Mouse (Mus musculus) urinary bladder, postnatal 10 days (tissue): ENCODE results near the gene Serp2.

Experiments
- DNase-seq: peaks from one replicate; pipeline ENCODE4 v3.0.0; 2022; ENCODE audit warnings: low spot score

Gene Serp2

DNA sequence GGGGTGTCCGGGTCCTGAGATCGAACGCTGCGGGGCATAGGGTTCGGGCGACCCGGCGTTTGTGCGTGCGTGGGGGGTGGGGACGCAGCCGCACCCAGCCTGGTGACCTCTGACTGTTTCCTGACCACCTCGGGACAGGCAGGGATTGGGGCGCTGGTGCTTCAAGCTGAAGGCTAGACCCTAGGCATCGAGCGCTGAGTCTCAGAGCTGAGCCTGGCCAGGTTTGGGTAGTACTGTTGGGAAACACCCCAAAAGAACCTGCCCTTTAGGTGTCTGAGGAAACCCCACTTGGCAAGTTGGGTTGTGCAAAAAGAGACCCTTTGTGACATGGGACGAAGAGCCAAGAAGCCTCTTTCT is at the start of gene Serp2:
Gene Serp2 (minus strand): TSS at position 38 of the 357 bp plus-strand sequence.
- no peak for DNase-seq

DNA sequence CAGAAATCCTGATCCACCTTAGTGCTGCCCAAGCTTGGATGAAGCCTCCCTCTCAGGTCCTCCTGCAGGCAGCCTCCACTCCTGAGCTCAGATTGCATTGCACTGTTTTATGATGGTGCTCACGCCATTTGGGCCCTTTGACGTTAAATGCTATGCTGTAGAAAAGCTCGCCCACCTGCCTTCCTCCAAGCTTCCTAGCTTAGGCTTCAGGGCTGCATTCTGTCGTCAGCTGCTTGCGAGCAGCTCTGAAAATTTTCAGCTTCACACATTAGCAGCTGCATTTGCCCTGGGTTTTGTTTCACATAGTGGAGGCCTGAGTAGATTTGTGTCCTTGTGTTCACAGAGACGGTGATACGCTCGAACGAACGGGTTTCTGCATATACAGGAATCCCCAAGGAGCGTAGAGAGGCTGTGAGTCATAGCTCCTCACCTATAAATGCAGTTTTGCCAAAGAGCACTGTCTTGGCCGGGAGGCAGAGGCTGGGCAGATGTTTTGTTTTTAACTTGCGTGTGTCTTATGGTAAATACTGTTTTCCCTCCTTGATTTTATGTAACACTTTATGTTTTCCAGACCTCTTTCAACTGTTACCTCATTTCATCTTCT is 49.3 kb upstream of the Serp2 start:
- no peak for DNase-seq

DNA sequence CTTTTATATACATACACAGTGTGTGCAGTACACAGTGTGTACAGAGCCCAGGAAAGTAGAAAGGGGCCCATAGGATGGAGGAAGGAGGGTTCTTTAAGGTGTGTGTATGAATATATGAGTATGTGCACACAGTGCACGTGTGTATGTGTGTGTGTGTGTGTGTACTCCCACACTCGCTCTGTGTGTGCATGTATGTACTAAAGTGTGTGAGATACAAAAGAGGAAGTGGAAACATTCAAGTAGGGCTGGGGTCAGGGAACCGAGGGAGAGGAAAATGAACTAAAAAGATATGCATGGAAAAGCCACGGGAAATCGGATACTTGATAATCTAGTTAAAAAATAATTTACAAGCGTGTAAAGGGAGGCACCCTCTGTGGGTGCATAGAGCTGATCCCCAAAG is 47.3 kb upstream of the Serp2 start:
- no peak for DNase-seq

DNA sequence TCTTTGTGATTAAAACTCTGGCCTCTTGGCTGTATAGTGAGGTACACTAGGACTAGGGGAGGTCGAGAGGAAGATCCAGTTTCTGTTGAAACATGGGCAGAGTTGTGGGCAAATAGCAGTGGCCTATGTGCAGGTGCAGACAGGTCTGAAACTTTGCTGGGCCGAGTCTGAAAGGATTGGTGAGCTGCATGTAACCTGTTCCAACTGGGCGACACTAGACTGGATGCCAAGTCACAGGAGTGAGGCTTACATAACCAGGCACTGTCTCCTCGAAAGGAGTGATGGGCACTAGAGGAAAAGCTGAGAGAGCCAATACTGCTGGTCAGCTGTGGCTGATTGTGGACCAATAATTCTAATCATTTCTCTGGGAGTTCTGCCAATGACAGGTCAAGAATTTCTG is 45.0 kb upstream of the Serp2 start:
- no peak for DNase-seq

DNA sequence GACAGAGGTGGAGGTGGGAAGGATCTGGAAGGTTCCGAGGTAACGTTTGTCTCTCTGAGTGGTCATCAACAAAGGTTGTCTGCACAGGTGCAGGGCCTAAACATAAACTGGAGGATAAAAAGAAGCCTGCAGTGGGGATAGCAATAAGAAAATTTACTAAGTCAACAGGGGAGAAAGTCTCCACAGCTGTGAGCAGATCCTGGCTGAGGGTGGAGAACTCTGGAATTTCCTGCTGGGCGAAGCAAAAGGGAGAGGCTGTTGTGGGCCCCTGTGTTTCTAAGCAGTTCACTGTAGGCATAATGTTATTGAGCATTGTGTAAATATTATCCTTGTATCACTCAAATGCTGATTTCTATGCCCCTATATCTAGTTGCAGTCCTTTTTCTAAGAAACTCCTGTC is 43.7 kb upstream of the Serp2 start:
- no peak for DNase-seq

DNA sequence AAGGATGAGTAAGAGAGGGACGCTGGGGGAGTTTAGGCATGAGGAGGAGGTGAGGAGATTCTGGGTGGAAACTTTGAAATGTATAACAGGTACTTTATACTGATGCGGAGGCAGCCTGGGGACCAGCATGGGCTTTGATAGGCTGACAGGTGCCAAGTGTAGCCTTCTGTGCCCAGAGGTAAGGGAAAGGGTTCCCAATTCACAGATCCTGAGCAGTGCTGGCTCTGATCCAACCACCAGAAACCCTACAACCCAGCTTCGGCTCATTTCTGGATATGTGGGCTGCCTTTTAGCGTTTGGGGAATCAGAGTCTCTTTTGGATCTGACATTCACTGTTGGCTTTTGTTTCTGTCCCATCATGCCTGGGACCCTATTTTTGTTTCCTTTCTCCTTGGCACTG is 43.0 kb upstream of the Serp2 start:
- no peak for DNase-seq

DNA sequence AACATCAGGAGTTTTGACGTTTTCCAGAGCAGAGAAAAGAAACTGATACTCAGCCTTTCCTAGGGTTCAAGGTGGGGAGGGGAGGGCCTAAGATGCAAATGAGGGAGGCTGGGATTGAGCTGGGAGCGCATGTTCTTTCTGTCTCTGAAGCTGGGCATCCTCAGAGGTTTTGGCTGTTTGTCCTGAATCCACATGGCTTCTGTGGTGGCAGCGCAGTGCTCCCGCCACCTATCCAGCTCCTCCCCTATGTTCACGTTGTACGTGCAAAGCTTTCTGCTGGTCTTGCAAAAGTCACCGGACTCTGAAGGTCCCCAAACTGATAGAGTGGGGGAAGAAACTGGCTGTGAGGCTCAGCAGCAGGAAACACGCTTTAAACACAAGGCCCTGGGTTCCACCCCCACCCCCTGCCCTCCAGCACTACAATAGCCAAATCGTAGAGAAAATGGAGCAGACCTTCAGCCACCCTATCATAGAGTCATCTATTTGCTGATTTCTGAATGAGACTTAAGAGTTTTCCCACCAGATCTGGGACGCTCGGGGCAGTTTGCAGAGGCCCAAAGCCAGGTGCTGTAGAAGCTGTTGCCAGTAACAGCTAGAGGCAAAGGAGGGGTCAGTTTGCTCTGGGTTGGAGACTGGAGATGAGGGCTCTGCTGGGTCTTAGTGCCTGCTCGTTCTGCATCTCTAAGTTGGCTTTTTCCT is 42.0 kb upstream of the Serp2 start:
- DNase-seq = no peak

DNA sequence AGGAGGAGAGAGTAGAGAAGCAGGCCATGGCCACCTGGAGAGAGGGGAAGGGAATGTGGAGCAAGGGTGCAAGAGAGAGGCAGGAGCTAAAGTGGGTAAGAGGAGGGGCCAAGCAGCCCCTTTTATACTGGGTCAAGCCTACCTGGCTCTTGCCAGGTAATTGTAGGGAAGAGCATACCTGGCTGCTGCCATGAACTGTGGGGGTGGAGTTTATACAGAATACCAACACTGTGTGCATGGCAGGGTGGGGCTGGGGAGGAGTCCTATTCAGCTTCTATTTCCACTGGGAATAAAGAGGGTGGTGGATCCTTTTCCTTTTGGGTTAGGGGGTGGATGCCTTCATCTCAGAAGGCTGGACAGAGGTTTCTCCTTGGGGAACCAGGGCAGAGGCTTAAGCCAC is 41.1 kb upstream of the Serp2 start:
- no peak for DNase-seq

DNA sequence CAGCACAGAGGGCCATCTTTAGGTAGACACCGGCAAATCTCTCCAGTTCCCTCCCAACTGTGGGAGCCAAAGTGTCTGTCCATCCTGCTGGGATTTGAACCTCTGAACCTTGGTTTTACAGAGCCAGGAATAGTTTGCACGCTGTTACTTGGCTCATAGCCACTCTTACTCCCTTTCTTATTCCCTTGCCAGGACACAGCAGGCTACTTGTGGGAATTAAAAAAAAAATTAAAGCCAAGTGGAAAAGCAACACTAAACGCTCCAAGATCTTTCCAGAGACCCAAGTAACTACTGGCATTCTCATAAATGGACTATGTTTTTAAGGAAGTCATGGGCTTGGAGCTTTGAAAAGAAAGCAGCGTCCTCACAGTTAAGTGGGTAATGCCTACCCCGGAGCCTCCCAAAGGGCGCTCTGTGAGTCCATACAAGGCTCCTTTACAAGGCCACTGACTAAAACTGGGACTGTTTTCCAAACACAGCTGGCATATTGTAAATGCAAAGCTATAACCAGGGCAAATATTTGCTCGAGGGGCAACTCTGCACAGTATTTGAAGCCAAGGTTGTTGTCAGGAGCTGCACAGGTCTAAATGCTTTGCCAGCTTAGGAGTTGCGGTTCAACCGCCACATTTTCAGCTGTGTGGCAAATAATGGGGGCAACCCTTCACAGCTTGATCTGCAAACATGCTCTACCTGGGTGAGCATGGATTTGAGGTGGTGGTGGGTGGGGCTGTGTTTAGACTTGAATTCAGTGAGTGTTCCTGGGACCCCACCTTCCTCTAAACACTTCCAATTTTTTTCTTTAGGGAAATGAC is 38.6 kb upstream of the Serp2 start:
- no peak for DNase-seq

DNA sequence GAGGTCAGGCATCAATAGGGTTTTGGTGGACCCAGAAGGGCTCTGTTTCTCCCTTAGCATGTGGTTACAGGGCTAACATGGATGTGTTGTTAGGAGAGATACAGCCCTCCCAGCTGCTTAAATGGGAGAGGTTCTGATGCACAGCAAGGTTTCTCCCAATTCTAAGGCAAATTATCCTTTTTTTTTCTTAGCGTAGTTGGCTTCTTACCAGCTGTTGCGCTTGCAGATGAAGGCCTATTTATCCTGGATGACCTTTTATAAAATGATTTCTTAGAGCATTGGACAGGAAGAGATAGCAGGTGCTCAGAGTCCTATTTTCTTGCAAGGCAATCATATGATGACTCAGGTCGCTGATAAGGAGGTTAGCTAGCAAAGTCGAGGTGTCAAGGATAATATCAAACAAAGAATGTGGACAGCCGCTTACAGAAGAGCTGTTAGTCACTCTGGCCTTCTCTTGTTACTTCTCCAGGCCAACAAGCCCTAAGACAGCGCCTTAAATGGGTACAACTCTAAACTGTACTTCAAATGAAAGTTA is 37.7 kb upstream of the Serp2 start:
- no peak for DNase-seq

DNA sequence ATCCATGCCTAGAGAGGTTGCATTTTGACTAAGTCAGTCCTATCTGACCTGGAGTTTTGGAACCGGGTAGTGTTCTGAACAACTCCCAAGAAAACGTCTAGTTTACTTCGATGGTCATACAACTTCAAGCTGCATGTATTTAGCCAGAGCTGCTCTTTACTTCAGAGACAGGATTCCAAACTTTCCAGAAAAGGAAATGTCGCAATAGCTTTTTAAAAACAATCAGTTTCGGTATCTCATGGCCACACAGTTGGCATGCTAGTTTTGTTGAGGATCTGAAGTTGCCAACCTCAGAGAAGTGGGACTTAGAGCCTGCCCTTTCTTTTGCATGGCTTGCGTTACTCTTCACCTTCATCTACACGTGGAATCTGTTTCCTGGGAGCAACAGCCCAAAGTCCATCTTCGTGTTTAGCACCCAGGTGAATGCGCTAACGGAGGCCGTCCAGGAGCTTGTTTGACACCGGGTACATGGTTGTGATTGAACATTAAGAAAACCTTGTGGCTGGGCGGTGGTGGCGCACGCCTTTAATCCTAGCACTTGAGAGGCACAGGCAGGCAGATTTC is 37.0 kb upstream of the Serp2 start:
- no peak for DNase-seq

DNA sequence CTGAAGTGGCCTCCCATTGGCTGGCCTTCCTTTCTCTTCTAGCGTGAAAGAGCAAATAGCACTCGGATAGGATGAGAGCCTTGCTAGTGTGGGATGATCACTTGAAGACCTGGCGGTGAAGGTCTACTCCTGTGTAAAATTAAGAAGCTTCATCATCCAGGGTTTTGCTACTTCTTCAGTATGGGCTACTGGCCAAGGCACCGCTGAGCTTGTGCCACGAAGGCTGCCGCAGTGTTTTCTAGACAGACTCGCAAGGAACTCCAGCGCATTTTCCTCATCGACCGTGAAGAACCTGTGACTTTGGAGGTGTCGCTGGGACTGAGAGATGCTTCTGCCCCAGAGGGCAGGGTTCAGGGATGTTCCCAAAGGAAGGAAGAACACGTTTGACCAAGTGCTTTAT is 36.0 kb upstream of the Serp2 start:
- DNase-seq = no peak

DNA sequence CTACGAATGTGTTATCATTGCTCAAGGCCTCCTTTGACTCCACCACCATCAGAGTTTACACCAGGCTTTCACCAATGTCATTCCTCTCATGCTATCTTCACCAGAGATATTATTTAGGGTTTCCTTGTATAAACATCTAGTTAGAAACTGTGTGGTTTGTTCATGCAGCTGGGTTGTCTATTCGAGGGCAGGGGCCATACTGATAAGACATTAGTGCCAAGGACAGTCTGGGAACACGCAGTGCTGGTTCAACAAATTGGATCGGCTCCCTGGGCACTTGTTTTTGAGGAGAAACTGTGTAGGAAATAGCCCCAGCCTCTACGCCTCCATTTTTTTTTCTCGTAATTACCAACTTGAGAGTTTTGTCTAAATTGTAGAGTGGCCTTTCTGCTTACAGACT is 35.4 kb upstream of the Serp2 start:
- no peak for DNase-seq

DNA sequence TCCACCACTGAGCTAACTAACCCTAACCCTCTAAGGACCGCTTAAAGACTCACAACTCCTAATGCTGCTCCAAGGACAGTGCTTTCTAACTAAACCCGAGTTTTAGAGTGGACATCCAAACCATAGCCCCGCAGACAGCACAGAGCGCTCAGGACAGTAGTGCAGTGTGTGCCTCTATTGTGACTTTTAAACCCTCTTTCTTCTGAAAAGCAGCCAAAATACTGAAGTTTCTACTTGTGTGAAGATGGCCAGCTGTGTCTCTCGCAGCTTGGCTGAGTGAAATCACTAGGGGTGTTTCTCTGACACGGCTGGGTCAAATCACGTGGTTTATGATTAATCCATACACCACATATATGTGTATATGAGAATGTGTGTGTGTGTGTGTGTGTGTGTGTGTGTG is 33.4 kb upstream of the Serp2 start:
- no peak for DNase-seq

DNA sequence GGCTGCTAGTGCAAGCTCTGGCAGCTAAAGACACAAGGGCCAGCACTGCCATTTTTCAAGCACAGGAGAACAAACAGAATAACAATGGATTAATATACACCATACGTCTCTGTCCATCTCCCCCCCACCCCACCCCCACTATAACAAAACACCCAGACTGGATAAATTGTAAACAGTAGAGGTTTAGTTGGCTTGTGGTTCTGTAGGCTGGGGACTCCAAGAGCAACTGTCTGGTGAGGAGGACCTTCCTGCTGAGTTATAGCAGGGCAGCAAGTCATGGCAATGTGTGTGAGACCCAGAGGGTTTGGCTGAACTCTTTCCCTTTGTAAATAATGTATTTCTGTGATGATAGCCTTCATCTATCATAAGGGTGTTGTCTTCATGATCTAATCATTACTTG is 33.0 kb upstream of the Serp2 start:
- DNase-seq = no peak

DNA sequence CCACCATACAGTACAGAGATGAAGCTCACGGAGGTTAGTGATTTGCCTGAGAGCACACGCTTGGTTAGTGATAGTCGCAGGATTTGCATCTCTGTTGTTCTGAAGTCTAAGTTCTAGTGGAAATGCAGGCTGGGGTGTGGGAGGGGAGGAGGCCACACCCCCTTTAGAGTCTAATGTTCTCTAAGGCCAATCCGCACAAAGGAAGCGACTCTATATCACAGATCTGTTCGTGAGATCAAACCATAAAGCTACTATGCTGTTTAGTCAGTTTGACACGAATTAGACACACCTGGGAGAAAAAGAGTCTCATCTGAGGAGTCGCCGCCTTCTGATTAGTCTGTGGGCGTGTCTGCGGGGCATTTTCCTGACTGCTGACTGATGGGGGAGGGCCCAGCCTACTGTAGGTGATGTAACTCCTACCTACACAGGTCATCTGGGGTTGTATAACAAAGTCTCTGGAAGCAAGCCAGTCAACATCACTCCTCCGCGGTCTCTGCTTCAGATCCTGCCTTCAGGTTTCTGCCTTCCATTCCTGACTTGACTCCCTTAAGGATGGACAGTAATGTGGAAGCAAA is 29.2 kb upstream of the Serp2 start:
- DNase-seq = no peak

DNA sequence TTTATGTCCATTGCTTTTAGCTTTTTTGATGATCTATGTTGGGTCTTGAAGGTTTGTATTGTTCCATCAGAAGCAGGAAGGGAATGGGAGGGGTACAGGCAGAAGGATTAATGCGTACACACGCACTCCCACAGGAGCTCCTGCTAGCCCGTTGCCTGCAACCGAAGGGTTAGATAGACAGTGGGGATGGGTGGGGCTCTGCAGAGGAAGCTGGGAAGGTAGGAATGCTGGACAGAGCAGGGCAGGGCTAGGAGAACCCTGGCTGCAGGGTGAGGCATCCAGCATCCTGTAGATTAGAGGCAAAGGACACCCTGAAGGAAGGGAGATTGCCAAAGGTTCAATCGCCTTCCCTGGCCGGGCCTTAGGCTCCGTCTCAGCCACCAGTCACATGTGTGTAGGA is 27.3 kb upstream of the Serp2 start:
- no peak for DNase-seq

DNA sequence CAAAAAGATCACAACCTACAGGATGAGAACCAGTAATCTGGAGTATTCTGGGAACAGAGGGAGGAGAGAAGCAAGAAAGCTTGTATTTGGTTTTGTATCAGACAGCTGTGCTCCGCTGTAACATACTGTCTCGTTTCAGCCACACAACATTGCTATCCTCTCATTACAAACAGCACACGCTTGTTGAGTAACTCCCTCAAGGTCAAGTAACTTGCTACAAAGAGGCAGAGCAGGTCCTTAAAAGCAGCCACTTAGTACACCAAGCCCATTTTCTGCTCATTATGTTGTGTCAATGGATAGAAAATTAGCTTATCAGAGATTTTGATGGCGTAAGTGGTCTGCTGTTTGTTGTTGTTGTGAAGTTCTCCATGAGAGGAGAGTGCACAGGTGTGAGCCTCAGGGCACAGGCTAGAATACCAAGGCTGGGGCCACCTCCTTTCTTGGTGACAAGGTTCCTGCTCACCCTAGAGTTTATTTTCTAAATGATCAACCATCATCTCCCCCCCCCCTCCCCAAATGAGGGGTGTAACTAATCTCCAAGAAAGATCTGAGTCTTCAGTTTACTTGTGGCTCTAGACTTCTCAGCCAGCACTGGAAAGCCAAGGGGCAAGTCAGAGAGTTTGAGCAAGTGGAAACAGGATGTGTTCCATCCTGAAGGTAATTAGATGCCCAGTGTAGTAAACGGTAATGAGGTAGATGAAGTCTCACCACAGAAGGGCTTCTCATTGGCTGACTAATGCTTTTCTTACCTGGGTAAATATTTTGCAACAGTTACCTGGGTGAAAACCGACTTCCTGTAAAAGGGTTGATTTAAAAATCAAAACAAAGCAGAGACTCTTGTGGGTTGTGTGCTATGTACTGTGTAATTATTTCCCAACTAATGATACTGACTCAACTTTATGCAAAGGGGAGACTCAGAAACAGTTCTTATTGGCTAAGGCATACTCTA is 25.6 kb upstream of the Serp2 start:
- DNase-seq = no peak

DNA sequence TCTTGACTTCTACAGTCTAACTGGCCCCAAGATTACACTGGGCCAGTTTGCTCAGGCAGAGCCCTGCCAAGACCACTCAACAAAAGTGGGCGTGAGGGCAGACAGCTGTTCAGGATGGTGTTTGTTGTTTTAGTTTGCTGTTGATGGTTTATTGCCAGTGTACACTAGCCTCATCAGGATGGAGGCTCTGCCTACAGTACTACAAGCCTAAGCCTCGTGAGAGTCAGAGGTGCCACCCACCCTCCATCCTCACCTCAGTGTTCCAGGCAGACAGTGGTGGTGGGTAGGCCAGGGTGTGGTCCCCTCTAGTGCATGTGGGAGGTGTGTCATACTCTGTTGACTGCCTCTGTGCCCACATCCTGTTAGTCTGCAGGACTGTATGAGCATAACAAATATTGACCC is 23.0 kb upstream of the Serp2 start:
- DNase-seq = no peak

DNA sequence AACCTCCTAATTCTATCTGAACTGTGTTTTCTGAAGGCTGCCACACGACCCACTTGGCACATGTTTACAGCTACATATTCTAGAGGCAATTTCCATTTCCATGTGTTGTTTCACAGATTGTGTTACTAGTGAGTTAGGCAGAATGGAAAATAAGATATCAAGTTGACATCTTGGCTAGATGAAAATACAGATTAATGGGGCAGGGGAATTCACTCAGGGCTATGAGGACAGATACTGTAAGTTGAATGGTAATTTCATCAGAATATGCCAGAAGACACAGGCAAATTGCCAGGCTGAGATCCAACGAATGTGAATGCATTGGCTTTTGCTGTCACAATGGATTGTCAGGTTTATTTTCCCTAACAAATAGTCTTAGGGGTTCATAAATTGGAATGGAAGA is 21.2 kb upstream of the Serp2 start:
- DNase-seq = no peak

DNA sequence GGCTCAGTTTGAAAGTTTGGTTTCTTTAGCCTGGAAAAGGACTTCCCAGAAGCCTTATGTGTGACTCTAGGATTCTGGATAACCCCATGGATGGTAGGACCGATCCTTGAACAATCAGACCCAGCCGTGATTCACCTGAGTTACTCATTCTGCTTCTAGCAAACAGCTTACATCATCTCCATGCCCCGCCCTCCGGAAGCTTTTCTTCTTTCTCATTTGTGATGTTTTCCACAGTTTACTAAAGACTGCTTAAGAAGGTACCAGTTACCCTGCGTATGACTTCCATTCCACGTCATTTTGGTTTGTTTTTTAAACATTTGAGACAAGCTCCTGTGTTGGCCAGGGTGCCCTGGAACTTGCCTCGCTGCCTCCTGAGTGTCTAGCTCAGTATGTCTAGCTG is 13.6 kb upstream of the Serp2 start:
- no peak for DNase-seq
